Comparison of ENCODE assay signal across 8 mouse cellular contexts in genomic region chr7:127470011-127470715, GRCm38 (mm10). TPM values are rescaled to one million over a fixed set of nuclear protein-coding genes. Genes with fewer than 3 reads are reported as not detected.
DNase-seq lines count a peak whose midpoint lies in the region; ATAC-seq and TF ChIP-seq lines count a peak whose summit lies in the region.

No protein-coding gene starts in this region.

- H3K9ac ChIP-seq in heart, embryonic 14.5 days (ENCODE audit: low read length) = peak overlapping the region; percentile 93
- H3K9ac ChIP-seq in limb, embryonic 11.5 days (ENCODE audit: low read length) = peak overlapping the region; percentile 63
- peak overlapping the region; percentile 82 for H3K9ac ChIP-seq in midbrain, embryonic 11.5 days (ENCODE audit: low read length)

- H3K27me3 ChIP-seq in heart, embryonic 14.5 days (ENCODE audit: control insufficient read depth, insufficient read depth, low read length) = no peaks in the 10 kb centered on the region
- H3K27me3 ChIP-seq in limb, embryonic 11.5 days (ENCODE audit: control insufficient read depth, insufficient read depth, low read length) = no peaks in the 10 kb centered on the region
- H3K27me3 ChIP-seq in midbrain, embryonic 11.5 days (ENCODE audit: control insufficient read depth, insufficient read depth, low read length) = no peaks in the 10 kb centered on the region

- no peaks in the 10 kb centered on the region; the same call in 1 of the 2 replicates for H3K4me1 ChIP-seq in cortical plate, adult 2 months (ENCODE audit: control insufficient read depth, insufficient read depth, low read length)
- H3K4me1 ChIP-seq in heart, embryonic 14.5 days (ENCODE audit: control insufficient read depth in 2 of 2, insufficient read depth in 2 of 2, low read length in 2 of 2) = peaks cover 4 to 12% of the 10 kb centered on the region in 2 experiments; a peak in 3 of 4 replicates
- H3K4me1 ChIP-seq in limb, embryonic 11.5 days (ENCODE audit: control insufficient read depth, insufficient read depth, low read length) = peaks cover 4% of the 10 kb centered on the region; the same call in 1 of the 2 replicates
- H3K4me1 ChIP-seq in midbrain, embryonic 11.5 days (ENCODE audit: control insufficient read depth, insufficient read depth, low read length) = peaks cover 8% of the 10 kb centered on the region

- peak overlapping the region; percentile 87 for H3K4me3 ChIP-seq in layer of hippocampus, adult 2 months
- peak overlapping the region; percentile 94 for H3K4me3 ChIP-seq in cortical plate, adult 2 months (ENCODE audit: insufficient read depth, low read length)
- peak overlapping the region; percentile 75 to 82 for H3K4me3 ChIP-seq in heart, embryonic 14.5 days (ENCODE audit: control insufficient read depth in 1 of 2, insufficient read depth in 1 of 2, low read depth in 1 of 2, low read length in 2 of 2)
- H3K4me3 ChIP-seq in limb, embryonic 11.5 days (ENCODE audit: low read depth, low read length) = peak overlapping the region; percentile 63
- H3K4me3 ChIP-seq in midbrain, embryonic 11.5 days (ENCODE audit: low read depth, low read length) = peak overlapping the region; percentile 72

- H3K36me3 ChIP-seq in heart, embryonic 14.5 days (ENCODE audit: control insufficient read depth, insufficient read depth, low read length) = peaks cover 32% of the 10 kb centered on the region
- H3K36me3 ChIP-seq in limb, embryonic 11.5 days (ENCODE audit: control insufficient read depth, insufficient read depth, low read length) = peaks cover 14% of the 10 kb centered on the region; the same call in 1 of the 2 replicates
- peaks cover 20% of the 10 kb centered on the region for H3K36me3 ChIP-seq in midbrain, embryonic 11.5 days (ENCODE audit: control insufficient read depth, insufficient read depth, low read length)

- H3K4me2 ChIP-seq in heart, embryonic 14.5 days (ENCODE audit: low read length) = peak overlapping the region; percentile 81
- peak overlapping the region; percentile 79 for H3K4me2 ChIP-seq in limb, embryonic 11.5 days (ENCODE audit: low read depth, severe bottlenecking)
- peak overlapping the region; percentile 88 for H3K4me2 ChIP-seq in midbrain, embryonic 11.5 days

- no peak for TF ChIP-seq POLR2A in cortical plate, adult 2 months (IDR thresholded peaks at IDR 0.05; ENCODE audit: extremely low read depth, insufficient read depth, low read length)

- H3K27ac ChIP-seq in layer of hippocampus, adult 2 months = peak overlapping the region; percentile 99
- peak overlapping the region; percentile 20 for H3K27ac ChIP-seq in cortical plate, adult 2 months (ENCODE audit: insufficient read depth, low read length)
- H3K27ac ChIP-seq in heart, embryonic 14.5 days (replicated peaks in 1 of 2; ENCODE audit: control insufficient read depth in 1 of 2, insufficient read depth in 1 of 2, low read depth in 2 of 2, low read length in 2 of 2) = peak overlapping the region; percentile 92 to 99
- peak overlapping the region; percentile 77 for H3K27ac ChIP-seq in limb, embryonic 11.5 days (replicated peaks; ENCODE audit: low read depth, low read length)
- peak overlapping the region; percentile 87 for H3K27ac ChIP-seq in midbrain, embryonic 11.5 days (ENCODE audit: low read depth, low read length)

- WGBS in heart, embryonic 14.5 days = 9% methylated on average over 10 of the region's 10 CpGs
- 9% methylated on average over 10 of the region's 10 CpGs for WGBS in limb, embryonic 11.5 days
- 7% methylated on average over 10 of the region's 10 CpGs for WGBS in midbrain, embryonic 11.5 days

- TF ChIP-seq CTCF in layer of hippocampus, adult 2 months (conservative IDR thresholded peaks at IDR 0.05) = no peak
- TF ChIP-seq CTCF in cortical plate, adult 2 months (IDR thresholded peaks at IDR 0.05; ENCODE audit: extremely low read depth, insufficient read depth, low read length) = no peak

- peak in 1 of 2 experiments; percentile 15 for DNase-seq in layer of hippocampus, adult 2 months (ENCODE audit: low spot score in 2 of 2)
- no peak for DNase-seq in layer of hippocampus, postnatal 25 days (ENCODE audit: extremely low spot score in 1 of 2, low spot score in 1 of 2)
- DNase-seq in limb, embryonic 11.5 days (ENCODE audit: low spot score) = peak; percentile 55
- DNase-seq in midbrain, embryonic 11.5 days (ENCODE audit: low spot score, missing footprints) = peak; percentile 94
- DNase-seq in layer of hippocampus, adult 11-12 months (ENCODE audit: low spot score) = no peak

- ATAC-seq in heart, embryonic 14.5 days (ENCODE audit: insufficient number of reproducible peaks, insufficient read depth, low FRiP score, low read depth) = no peak
- no peak for ATAC-seq in limb, embryonic 11.5 days (ENCODE audit: insufficient number of reproducible peaks, low FRiP score, low TSS enrichment, low read depth)
- ATAC-seq in midbrain, embryonic 11.5 days (ENCODE audit: low FRiP score) = peak; percentile 12; the same call in 1 of the 2 replicates
- no peak for ATAC-seq in activated CD4-positive, CD25-positive, alpha-beta regulatory T cell, adult 4 months

- no peaks in the 10 kb centered on the region for H3K9me3 ChIP-seq in heart, embryonic 14.5 days (ENCODE audit: control insufficient read depth, low read length)
- no peaks in the 10 kb centered on the region for H3K9me3 ChIP-seq in limb, embryonic 11.5 days (ENCODE audit: control insufficient read depth, low read length)
- H3K9me3 ChIP-seq in midbrain, embryonic 11.5 days (ENCODE audit: control insufficient read depth, low read length) = no peaks in the 10 kb centered on the region

RNA-seq across cellular contexts. Expression of gene Fbrs, which starts 8.8 kb away (rescaled TPM):
- total RNA-seq in layer of hippocampus, adult 2 months (2021) = 10 to 100 TPM; 60.3 to 72.5 TPM
- total RNA-seq in layer of hippocampus, postnatal 25 days (2021) = 10 to 100 TPM; 50.9 to 65.3 TPM
- polyA plus RNA-seq in cortical plate, adult 2 months (2012; rRNA removed) = 26.6 and 27.1 TPM in 2 replicates
- 9.9 and 10.4 TPM in 2 replicates for polyA plus RNA-seq in heart, embryonic 14.5 days (2014; fragmentation: Nextera tagmentation; extraction: Ambion mirVana)
- polyA plus RNA-seq in limb, embryonic 11.5 days (2014; fragmentation: Nextera tagmentation; extraction: Ambion mirVana) = 13.2 and 14.3 TPM in 2 replicates
- 9.8 and 10.7 TPM in 2 replicates for polyA plus RNA-seq in midbrain, embryonic 11.5 days (2014; fragmentation: Nextera tagmentation; extraction: Ambion mirVana)
- polyA plus RNA-seq in activated CD4-positive, CD25-positive, alpha-beta regulatory T cell, adult 4 months (2017; shearing (Covaris generic)) = 10 to 100 TPM; 17.9 to 25.0 TPM

RNA-seq across cellular contexts. Expression of gene Prr14, which starts 10.8 kb away (rescaled TPM):
- total RNA-seq in layer of hippocampus, adult 2 months (2021) = 10 to 100 TPM; 29.2 to 35.3 TPM
- 10 to 100 TPM; 26.4 to 33.9 TPM for total RNA-seq in layer of hippocampus, postnatal 25 days (2021)
- 44.0 and 44.8 TPM in 2 replicates for polyA plus RNA-seq in cortical plate, adult 2 months (2012; rRNA removed)
- polyA plus RNA-seq in heart, embryonic 14.5 days (2014; fragmentation: Nextera tagmentation; extraction: Ambion mirVana) = 31.5 and 37.5 TPM in 2 replicates
- 49.1 and 53.4 TPM in 2 replicates for polyA plus RNA-seq in limb, embryonic 11.5 days (2014; fragmentation: Nextera tagmentation; extraction: Ambion mirVana)
- 70.3 and 72.4 TPM in 2 replicates for polyA plus RNA-seq in midbrain, embryonic 11.5 days (2014; fragmentation: Nextera tagmentation; extraction: Ambion mirVana)
- polyA plus RNA-seq in activated CD4-positive, CD25-positive, alpha-beta regulatory T cell, adult 4 months (2017; shearing (Covaris generic)) = 100 to 1,000 TPM; 137 to 165 TPM

RNA-seq across cellular contexts. Expression of gene Zfp689, which starts 21.2 kb away (rescaled TPM):
- total RNA-seq in layer of hippocampus, adult 2 months (2021) = 1 to 10 TPM; 5.0 to 7.6 TPM
- total RNA-seq in layer of hippocampus, postnatal 25 days (2021) = 1 to 10 TPM; 6.6 to 6.7 TPM
- 5.3 and 5.8 TPM in 2 replicates for polyA plus RNA-seq in cortical plate, adult 2 months (2012; rRNA removed)
- polyA plus RNA-seq in heart, embryonic 14.5 days (2014; fragmentation: Nextera tagmentation; extraction: Ambion mirVana) = 4.0 and 4.9 TPM in 2 replicates
- polyA plus RNA-seq in limb, embryonic 11.5 days (2014; fragmentation: Nextera tagmentation; extraction: Ambion mirVana) = 16.5 and 17.6 TPM in 2 replicates
- 12.6 and 15.0 TPM in 2 replicates for polyA plus RNA-seq in midbrain, embryonic 11.5 days (2014; fragmentation: Nextera tagmentation; extraction: Ambion mirVana)
- polyA plus RNA-seq in activated CD4-positive, CD25-positive, alpha-beta regulatory T cell, adult 4 months (2017; shearing (Covaris generic)) = 1 to 10 TPM; 3.3 to 5.4 TPM

RNA-seq across cellular contexts. Expression of gene Srcap, which starts 41.6 kb away (rescaled TPM):
- 100 to 1,000 TPM; 118 to 127 TPM for total RNA-seq in layer of hippocampus, adult 2 months (2021)
- 100 to 1,000 TPM in 1 of 2 experiments, 10 to 100 TPM in 1; 88.9 to 125 TPM for total RNA-seq in layer of hippocampus, postnatal 25 days (2021)
- polyA plus RNA-seq in cortical plate, adult 2 months (2012; rRNA removed) = 24.7 and 26.4 TPM in 2 replicates
- 40.1 and 40.4 TPM in 2 replicates for polyA plus RNA-seq in heart, embryonic 14.5 days (2014; fragmentation: Nextera tagmentation; extraction: Ambion mirVana)
- 59.4 and 61.4 TPM in 2 replicates for polyA plus RNA-seq in limb, embryonic 11.5 days (2014; fragmentation: Nextera tagmentation; extraction: Ambion mirVana)
- 49.6 and 52.1 TPM in 2 replicates for polyA plus RNA-seq in midbrain, embryonic 11.5 days (2014; fragmentation: Nextera tagmentation; extraction: Ambion mirVana)
- 10 to 100 TPM in 1 of 2 experiments, 1 to 10 TPM in 1; 8.1 to 10.9 TPM for polyA plus RNA-seq in activated CD4-positive, CD25-positive, alpha-beta regulatory T cell, adult 4 months (2017; shearing (Covaris generic))

RNA-seq across cellular contexts. Expression of gene Zfp688, which starts 48.3 kb away (rescaled TPM):
- total RNA-seq in layer of hippocampus, adult 2 months (2021) = 10 to 100 TPM; 12.2 to 17.3 TPM
- total RNA-seq in layer of hippocampus, postnatal 25 days (2021) = 10 to 100 TPM; 12.4 to 14.9 TPM
- 19.2 and 19.3 TPM in 2 replicates for polyA plus RNA-seq in cortical plate, adult 2 months (2012; rRNA removed)
- 16.4 and 18.4 TPM in 2 replicates for polyA plus RNA-seq in heart, embryonic 14.5 days (2014; fragmentation: Nextera tagmentation; extraction: Ambion mirVana)
- polyA plus RNA-seq in limb, embryonic 11.5 days (2014; fragmentation: Nextera tagmentation; extraction: Ambion mirVana) = 33.7 and 37.7 TPM in 2 replicates
- polyA plus RNA-seq in midbrain, embryonic 11.5 days (2014; fragmentation: Nextera tagmentation; extraction: Ambion mirVana) = 32.7 and 34.5 TPM in 2 replicates
- 10 to 100 TPM; 22.5 to 25.5 TPM for polyA plus RNA-seq in activated CD4-positive, CD25-positive, alpha-beta regulatory T cell, adult 4 months (2017; shearing (Covaris generic))

Comparison
In these comparisons a context has a peak if more than half of its experiments do, and no peak if none do; other contexts are left out.
1. DNase-seq: peak in limb, embryonic 11.5 days (single experiment) and midbrain, embryonic 11.5 days (single experiment); none in layer of hippocampus, postnatal 25 days (0 of 2) and layer of hippocampus, adult 11-12 months (single experiment).
2. H3K27ac ChIP-seq: peak in every context shown above with its lines; median percentile 99 in layer of hippocampus, adult 2 months; 96 in heart, embryonic 14.5 days; 87 in midbrain, embryonic 11.5 days; 77 in limb, embryonic 11.5 days; 20 in cortical plate, adult 2 months.
3. Peak in every context shown above with its lines, with median percentiles within 50 percentile points of each other: H3K4me3 ChIP-seq, H3K4me2 ChIP-seq and H3K9ac ChIP-seq.